Mouse (Mus musculus): ENCODE data around the gene Hao1.

Gene Hao1

DNA sequence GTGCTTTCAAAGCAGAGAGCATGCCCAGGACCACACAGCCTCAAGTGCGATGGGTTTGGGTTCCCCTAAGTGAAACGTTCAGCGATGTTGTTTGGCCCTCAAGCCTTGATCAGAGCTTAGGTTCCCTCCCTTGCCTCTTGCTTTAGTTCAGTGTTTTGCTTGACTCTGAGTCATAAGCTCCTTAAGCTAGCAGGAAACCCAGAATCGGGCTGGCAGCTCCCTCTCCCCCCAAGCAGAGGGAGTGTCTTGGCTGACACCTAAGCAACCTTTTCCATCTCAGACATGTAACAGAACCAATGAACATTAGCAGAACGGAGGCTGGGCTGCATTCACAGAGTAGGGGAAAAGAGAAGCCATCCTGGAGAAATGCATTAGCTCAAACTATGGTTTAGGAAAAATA is 93.3 kb downstream of the Hao1 start:
- no peak for DNase-seq

DNA sequence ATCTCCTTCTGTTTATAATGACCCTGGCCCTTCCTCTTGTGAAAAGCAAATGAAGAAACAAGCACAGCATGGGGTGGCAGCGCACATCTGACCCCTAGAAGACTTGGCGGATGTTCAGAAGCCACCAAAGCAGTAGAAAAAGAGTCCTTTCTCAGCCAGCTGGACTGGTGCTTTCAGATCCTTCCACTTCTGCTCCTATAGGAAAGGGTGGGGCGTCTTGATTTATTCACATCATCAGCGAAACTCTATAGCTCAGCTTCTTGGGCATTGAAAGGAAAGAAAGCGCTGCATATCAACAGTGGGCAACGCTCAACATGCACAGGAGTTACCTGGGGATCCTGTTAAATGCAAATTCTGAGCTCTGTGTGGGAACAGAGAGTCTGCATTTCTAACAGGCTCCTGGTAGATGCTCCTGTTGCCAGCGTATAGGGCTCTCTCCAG is 98.1 kb downstream of the Hao1 start:
- no peak for DNase-seq

DNA sequence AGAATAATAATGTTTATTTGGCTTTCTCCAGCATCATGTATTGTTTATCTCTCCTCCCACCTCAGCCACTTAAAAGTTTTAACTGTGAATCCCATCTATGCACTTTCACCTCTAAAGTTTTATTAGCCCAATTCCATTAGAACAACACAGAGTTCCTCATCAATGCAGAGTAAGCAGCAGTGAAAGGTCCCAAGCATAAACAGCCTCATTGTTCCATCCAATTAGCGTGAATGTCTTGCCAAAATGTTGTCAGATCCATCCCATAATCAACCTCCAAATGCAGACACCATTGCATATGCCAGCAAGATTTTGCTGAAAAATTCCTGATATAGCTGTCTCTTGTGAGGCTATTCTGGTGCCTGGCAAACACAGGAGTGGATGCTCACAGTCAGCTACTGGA is 101.4 kb downstream of the Hao1 start:
- DNase-seq: no peak

DNA sequence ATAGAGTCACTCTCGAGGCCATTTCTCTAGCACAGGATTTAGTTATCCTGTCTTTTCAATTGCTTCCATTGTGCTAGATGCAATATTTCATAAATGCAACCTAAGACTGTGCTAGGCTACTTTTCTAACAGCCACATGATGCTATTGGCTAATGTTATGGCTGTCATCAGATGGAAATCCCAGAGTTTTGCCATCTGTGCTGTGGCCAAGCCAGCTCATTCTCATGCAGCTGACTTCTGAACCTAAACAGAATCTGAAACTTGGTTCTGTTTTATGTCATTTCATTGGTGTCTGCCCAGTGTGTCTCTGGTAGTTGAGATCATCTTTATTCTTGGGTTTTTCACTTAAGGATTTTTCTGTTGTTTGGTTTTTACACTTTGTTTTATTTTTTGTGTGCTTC is 103.2 kb downstream of the Hao1 start:
- no peak for DNase-seq
